Mouse (Mus musculus) brain, adult 2 months (tissue): ENCODE data around the gene Cog6.
"Not testable (repeated sequence)": the region's sequence is repeated elsewhere in the genome, so short reads cannot be mapped to it uniquely, and the experiment has no call there.

Source experiments
- DNase-seq: peaks from one replicate; pipeline ENCODE4 v3.0.0; 2011; ENCODE audit warnings: low read depth, low spot score

Cog6 gene

GRCm38 (mm10) chr3:53032432-53032831 lies 15.4 kb upstream of the Cog6 start:
- DNase-seq, result no peak

- no peak for DNase-seq
Measured at GRCm38 (mm10) chr3:53031586-53031985, 14.5 kb upstream of the Cog6 start.

- peak; percentile 88 for DNase-seq
Measured at GRCm38 (mm10) chr3:53029046-53029445, 12.0 kb upstream of the Cog6 start.

GRCm38 (mm10) chr3:53027333-53027732 lies 10.3 kb upstream of the Cog6 start:
- DNase-seq, result no peak

GRCm38 (mm10) chr3:53007411-53007810 lies 9.6 kb downstream of the Cog6 start:
- DNase-seq, result no peak

- peak; percentile 79 for DNase-seq
Measured at GRCm38 (mm10) chr3:53004406-53005114, 12.5 kb downstream of the Cog6 start.

GRCm38 (mm10) chr3:53002076-53002475 lies 15.0 kb downstream of the Cog6 start:
- DNase-seq, result no peak

GRCm38 (mm10) chr3:52999996-53000395 lies 17.0 kb downstream of the Cog6 start:
- no peak for DNase-seq

- no peak for DNase-seq
Measured at GRCm38 (mm10) chr3:52999016-52999744, 17.9 kb downstream of the Cog6 start.

GRCm38 (mm10) chr3:52997381-52997780 lies 19.7 kb downstream of the Cog6 start:
- DNase-seq, result no peak

GRCm38 (mm10) chr3:52996635-52997034 lies 20.4 kb downstream of the Cog6 start:
- peak; percentile 74 for DNase-seq

- DNase-seq, result no peak
Measured at GRCm38 (mm10) chr3:52994666-52995065, 22.4 kb downstream of the Cog6 start.

GRCm38 (mm10) chr3:52993296-52993695 lies 23.7 kb downstream of the Cog6 start:
- no peak for DNase-seq

GRCm38 (mm10) chr3:52990041-52990737 lies 26.8 kb downstream of the Cog6 start:
- peak; percentile 37 for DNase-seq

GRCm38 (mm10) chr3:52985508-52985941 lies 31.5 kb downstream of the Cog6 start:
- DNase-seq, result not testable (repeated sequence)

- peak; percentile 91 for DNase-seq
Measured at GRCm38 (mm10) chr3:52983772-52984171, 33.3 kb downstream of the Cog6 start.

GRCm38 (mm10) chr3:52982993-52983392 lies 34.0 kb downstream of the Cog6 start:
- DNase-seq, result no peak

- DNase-seq, result peak; percentile 77
Measured at GRCm38 (mm10) chr3:52974674-52975556, 42.1 kb downstream of the Cog6 start.

GRCm38 (mm10) chr3:52972916-52973315 lies 44.1 kb downstream of the Cog6 start:
- no peak for DNase-seq

- DNase-seq, result no peak
Measured at GRCm38 (mm10) chr3:52967046-52967445, 50.0 kb downstream of the Cog6 start.

- no peak for DNase-seq
Measured at GRCm38 (mm10) chr3:52964206-52964605, 52.8 kb downstream of the Cog6 start.
